Mouse (Mus musculus): ENCODE measurements at regions not wholly inside any gene's neighbourhood (a gene's known extent, or its start where the extent isn't known, plus 50 kb on each side); places are given as distances from the start of the nearest gene placed in this dataset.

GRCm38 (mm10) chr2:72785365-72786043 lies 194.7 kb downstream of the Sp3 start:
- ATAC-seq (ENCODE audit: extremely low read depth, insufficient number of reproducible peaks, low FRiP score, poor library complexity, severe bottlenecking), result no peak

- ATAC-seq (ENCODE audit: extremely low read depth, insufficient number of reproducible peaks, low FRiP score, poor library complexity, severe bottlenecking), result no peak
Measured at GRCm38 (mm10) chr2:72786044-72786737, 194.1 kb downstream of the Sp3 start.

- ATAC-seq (ENCODE audit: extremely low read depth, insufficient number of reproducible peaks, low FRiP score, poor library complexity, severe bottlenecking), result no peak
Measured at GRCm38 (mm10) chr2:72787616-72788015, 192.6 kb downstream of the Sp3 start.

DNA sequence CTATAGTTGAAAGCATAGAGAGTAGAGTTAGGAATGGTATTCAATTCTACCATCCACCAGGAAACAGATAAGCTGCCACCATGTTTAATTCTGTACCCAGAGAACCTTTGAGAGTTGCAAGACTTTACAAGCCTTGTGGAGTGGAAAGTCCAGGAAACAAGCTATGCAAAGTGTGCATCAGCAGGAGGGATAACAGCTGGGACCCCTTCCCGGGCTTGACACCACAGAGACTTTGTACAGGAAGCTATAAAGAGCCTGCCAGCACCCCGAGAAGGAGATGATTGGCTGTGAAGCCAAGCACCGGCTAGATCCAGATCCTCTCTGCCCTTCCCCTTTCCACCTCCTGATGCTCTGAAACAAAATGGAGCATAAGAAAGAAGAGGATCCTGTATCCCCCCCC lies 188.8 kb downstream of the Sp3 start:
- no peak for ATAC-seq (ENCODE audit: extremely low read depth, insufficient number of reproducible peaks, low FRiP score, poor library complexity, severe bottlenecking)

DNA sequence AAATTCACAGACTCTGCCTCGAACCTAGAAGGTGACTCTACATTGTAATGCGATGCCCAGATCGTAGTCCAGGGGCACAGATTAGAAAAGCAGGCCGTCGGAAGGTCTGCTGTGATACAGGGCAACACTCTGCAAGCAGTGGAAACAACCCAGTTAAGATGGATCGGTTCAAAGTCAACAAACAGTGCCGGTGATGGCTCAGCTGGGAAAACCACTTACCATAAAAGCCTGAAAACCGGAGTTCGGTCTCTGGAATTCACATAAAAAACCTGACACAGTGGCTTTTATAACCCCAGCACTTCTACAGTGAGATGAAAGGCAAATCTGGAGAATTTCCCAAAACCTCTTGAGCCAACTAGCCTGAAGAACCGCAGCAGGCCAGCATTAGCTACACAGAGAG lies 186.8 kb downstream of the Sp3 start:
- no peak for ATAC-seq (ENCODE audit: extremely low read depth, insufficient number of reproducible peaks, low FRiP score, poor library complexity, severe bottlenecking)

DNA sequence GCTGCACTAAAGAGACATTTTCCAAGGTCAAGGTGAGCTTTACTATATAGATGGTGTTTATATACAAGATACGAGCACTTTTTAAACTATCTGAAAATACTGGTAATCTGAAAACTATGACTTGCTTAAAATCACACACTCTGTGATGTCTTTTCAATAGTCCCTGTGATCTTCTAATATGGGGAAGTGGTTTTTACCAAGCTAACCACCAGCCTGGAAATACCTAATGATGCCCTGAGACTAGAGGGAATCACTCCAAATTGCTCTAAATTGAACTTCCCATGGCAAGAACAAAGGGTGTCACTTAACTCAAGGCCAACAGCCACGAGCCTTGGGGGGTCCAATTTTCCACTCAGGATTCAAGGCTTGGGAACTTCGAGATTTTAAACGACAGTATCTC lies 185.7 kb downstream of the Sp3 start:
- ATAC-seq (ENCODE audit: extremely low read depth, insufficient number of reproducible peaks, low FRiP score, poor library complexity, severe bottlenecking), result no peak

DNA sequence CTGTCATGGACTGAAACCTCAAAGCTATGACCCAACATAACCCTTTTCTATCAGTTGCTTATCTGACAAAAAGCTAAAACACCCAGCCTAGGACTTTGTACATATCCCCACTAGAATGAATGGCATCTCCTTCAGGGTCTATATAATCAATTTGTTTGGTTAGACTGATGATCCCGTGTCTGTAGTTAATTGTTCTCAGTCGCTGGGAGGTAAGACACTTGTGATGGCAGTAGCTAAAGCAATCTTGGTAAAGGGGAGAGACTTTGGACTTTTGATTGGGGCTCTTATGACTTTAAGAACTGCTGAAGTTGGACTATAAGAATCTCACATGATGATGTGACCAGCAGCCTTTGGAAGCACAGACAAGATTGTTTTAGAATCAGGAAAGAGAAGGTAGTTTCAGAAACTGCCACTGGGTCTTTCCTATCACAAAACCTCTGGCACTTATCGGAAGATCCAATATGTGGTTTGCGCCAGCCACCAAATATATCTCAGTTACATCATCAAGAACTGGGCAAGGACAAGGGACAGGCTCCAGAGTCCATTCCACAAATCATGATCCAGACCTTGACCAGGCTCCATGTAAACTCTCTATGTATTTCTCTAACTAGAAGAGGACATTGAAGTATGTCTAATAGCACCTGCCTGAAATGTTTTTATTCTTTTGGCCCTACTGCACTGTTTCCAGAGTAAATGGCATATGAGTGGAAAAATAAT lies 183.1 kb downstream of the Sp3 start:
- ATAC-seq (ENCODE audit: extremely low read depth, insufficient number of reproducible peaks, low FRiP score, poor library complexity, severe bottlenecking), result no peak

- no peak for ATAC-seq (ENCODE audit: extremely low read depth, insufficient number of reproducible peaks, low FRiP score, poor library complexity, severe bottlenecking)
Measured at GRCm38 (mm10) chr2:72800696-72801095, 179.6 kb downstream of the Sp3 start.

GRCm38 (mm10) chr2:72813282-72813974 lies 166.8 kb downstream of the Sp3 start:
- no peak for ATAC-seq (ENCODE audit: extremely low read depth, insufficient number of reproducible peaks, low FRiP score, poor library complexity, severe bottlenecking)

GRCm38 (mm10) chr2:72825251-72825650 lies 155.0 kb downstream of the Sp3 start:
- ATAC-seq (ENCODE audit: extremely low read depth, insufficient number of reproducible peaks, low FRiP score, poor library complexity, severe bottlenecking), result no peak

DNA sequence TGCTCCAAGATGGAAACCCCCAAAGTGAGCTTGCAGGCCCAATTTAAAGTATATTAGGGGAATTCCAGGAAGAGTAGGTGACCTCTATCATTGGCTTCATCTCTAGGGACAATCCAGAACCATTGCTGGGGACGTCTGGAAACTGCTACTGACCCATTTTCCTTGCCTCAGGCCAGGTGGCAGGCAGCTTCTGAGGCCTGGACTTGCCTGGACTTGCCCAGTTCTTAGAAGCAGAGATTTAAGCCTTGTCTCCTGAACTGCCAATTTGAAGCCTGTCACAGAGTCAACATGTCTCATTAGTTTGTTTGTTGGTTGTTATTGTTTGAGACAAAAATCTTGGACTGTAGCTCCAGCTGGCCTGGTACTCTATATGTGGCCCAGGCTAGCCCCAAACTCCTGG lies 151.1 kb downstream of the Sp3 start:
- no peak for ATAC-seq (ENCODE audit: extremely low read depth, insufficient number of reproducible peaks, low FRiP score, poor library complexity, severe bottlenecking)

DNA sequence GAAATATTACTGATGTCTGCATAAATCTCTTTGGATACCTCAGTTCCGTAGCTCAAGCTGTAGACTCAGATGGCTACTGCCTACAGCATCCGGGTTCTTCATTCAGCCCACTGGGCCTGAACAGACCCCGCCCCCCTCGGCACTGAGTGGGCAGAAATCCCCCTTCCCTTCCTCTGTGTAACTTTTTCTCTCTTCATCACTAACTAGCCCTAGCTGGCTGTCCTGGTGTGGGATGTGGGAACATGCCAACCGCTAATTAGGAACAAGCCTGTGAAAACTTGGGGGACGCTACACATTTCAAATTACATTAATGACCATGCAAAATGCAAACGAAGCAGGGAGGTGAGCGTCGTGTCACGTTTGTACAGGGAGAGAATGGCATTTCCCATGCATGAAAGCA lies 147.5 kb downstream of the Sp3 start:
- ATAC-seq (ENCODE audit: extremely low read depth, insufficient number of reproducible peaks, low FRiP score, poor library complexity, severe bottlenecking), result no peak

GRCm38 (mm10) chr2:72838085-72838727 lies 142.0 kb downstream of the Sp3 start:
- peak; percentile 75 for ATAC-seq (ENCODE audit: extremely low read depth, insufficient number of reproducible peaks, low FRiP score, poor library complexity, severe bottlenecking)

- ATAC-seq (ENCODE audit: extremely low read depth, insufficient number of reproducible peaks, low FRiP score, poor library complexity, severe bottlenecking), result no peak
Measured at GRCm38 (mm10) chr2:72839673-72840072, 140.6 kb downstream of the Sp3 start.

- ATAC-seq (ENCODE audit: extremely low read depth, insufficient number of reproducible peaks, low FRiP score, poor library complexity, severe bottlenecking), result no peak
Measured at GRCm38 (mm10) chr2:72841367-72841766, 138.9 kb downstream of the Sp3 start.

GRCm38 (mm10) chr2:72843610-72844009 lies 136.6 kb downstream of the Sp3 start:
- no peak for ATAC-seq (ENCODE audit: extremely low read depth, insufficient number of reproducible peaks, low FRiP score, poor library complexity, severe bottlenecking)

DNA sequence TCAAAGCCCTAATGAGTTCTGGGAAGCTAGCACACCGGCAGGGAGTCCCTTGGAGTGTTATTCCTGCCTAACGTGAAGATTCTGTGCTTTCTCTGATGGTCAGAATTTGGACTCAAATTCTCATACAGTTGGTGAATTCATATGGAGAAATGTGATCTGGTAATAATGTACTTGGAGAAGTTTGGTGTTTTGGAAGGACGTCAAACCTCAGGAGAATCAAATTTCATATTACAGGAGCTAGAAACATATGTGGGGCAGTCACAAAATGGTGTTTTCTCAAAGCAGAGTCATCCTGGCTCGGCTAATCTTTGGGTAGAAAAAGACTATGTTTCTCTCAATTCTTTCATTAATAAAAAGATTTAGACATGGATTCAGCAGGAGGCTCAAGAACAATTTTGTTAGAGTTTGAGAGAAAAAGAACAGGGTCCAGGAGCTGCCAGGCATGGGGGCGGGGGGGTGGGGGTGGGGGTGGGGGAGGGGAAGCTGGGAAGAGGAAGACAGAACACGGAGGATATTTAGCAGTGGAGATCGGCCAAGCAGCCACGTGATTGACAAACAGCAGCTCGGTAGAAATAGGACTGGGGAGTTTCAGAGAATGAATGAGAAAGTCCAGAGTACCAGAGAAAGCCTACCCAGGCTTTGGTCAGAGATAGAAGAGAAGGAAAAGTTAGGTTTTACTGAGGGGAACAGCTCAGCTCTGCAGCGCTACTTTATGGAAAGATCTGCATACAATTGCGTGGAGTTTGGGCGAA lies 130.6 kb downstream of the Sp3 start:
- ATAC-seq (ENCODE audit: extremely low read depth, insufficient number of reproducible peaks, low FRiP score, poor library complexity, severe bottlenecking), result no peak

DNA sequence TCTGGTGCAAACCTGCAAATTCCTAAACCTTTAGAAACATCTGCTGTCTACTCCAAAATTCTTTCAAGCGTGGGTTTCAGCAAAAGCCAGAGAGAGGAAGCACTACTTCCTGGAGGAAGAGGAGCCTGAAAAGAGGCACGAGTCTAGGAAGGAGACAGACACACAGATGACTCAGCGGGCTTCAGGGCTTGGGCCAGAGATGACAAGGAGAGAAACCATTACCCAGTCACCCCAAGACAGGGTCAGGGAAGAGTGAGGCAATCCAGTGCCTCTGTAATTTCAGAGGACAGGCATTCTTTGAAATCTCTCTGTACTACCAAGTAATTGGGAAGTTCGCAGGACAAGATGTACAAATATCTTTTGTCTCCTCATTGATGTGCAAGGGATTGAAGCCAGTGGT lies 127.7 kb downstream of the Sp3 start:
- ATAC-seq (ENCODE audit: extremely low read depth, insufficient number of reproducible peaks, low FRiP score, poor library complexity, severe bottlenecking), result no peak
